Mouse (Mus musculus) embryonic facial prominence, embryonic 14.5 days (tissue): ENCODE results near the gene Lce1a1. TPM values are rescaled to one million over a fixed set of nuclear protein-coding genes. Genes with fewer than 3 reads are reported as not detected.
"Not testable (repeated sequence)": the region's sequence is repeated elsewhere in the genome, so short reads cannot be mapped to it uniquely, and the experiment has no call there.

Experiments
- ATAC-seq: fragments of 200-750 bp; cut with Nextera tagmentation; 2 replicates; pipeline ENCODE4 v1.8.0; 2017; ENCODE audit warnings: low read depth, moderate number of reproducible peaks, moderate TSS enrichment
- DNase-seq: peaks from one replicate; pipeline ENCODE4 v3.0.0-alpha.2; 2015; ENCODE audit warnings: low spot score
- H3K27ac ChIP-seq: fragments of 300-500 bp; sonication (generic); replicated peaks from 2 replicates; pipeline ENCODE4 v1.5.1; 2014; ENCODE audit warnings: low read depth, mild to moderate bottlenecking, low read length, moderate library complexity
- H3K27me3 ChIP-seq: fragments of 300-500 bp; sonication (generic); replicated peaks from 2 replicates; pipeline ENCODE4 v1.6.1; 2014; ENCODE audit warnings: low read length; ENCODE audit not compliant: control insufficient read depth, insufficient read depth
- H3K36me3 ChIP-seq: fragments of 300-500 bp; sonication (generic); 2 replicates; pipeline ENCODE4 v1.6.1; 2014; ENCODE audit warnings: low read length, mixed read lengths; ENCODE audit not compliant: control insufficient read depth, insufficient read depth
- H3K4me1 ChIP-seq: fragments of 300-500 bp; sonication (generic); 2 replicates; pipeline ENCODE4 v1.6.1; 2014; ENCODE audit warnings: antibody characterized with exemption, low read length; ENCODE audit not compliant: control insufficient read depth, insufficient read depth
- H3K4me2 ChIP-seq: fragments of 300-500 bp; sonication (generic); 2 replicates; pipeline ENCODE4 v1.6.1; 2014; ENCODE audit warnings: low read depth, mild to moderate bottlenecking, low read length, moderate library complexity, mixed read lengths
- H3K4me3 ChIP-seq: fragments of 300-500 bp; sonication (generic); 2 replicates; pipeline ENCODE4 v1.5.1; 2014; ENCODE audit warnings: low read depth, mild to moderate bottlenecking, low read length
- H3K9ac ChIP-seq: fragments of 300-500 bp; sonication (generic); 2 replicates; pipeline ENCODE4 v1.6.1; 2014; ENCODE audit warnings: low read depth, mild to moderate bottlenecking, low read length, moderate library complexity, mixed read lengths
- H3K9me3 ChIP-seq: fragments of 300-500 bp; sonication (generic); 2 replicates; pipeline ENCODE4 v1.6.1; 2016; ENCODE audit warnings: low read length; ENCODE audit not compliant: control insufficient read depth
- WGBS: fragments of 180-500 bp; shearing (Covaris S2); extraction: QIAGEN DNeasy Blood & Tissue Kit; methylation state at CpG from one replicate; pipeline ENCODE4 v1.1.7; 2014; 5-methylcytosine and 5-hydroxymethylcytosine counted together
- polyA plus RNA-seq: library from polyadenylated mRNA; unstranded; fragments of >200 nt; fragmentation: Nextera tagmentation; extraction: Ambion mirVana; gene quantifications from 2 replicates; pipeline ENCODE4 v1.2.1, GENCODE M21; 2014

Gene Lce1a1
- not detected in 2 replicates for polyA plus RNA-seq

DNA sequence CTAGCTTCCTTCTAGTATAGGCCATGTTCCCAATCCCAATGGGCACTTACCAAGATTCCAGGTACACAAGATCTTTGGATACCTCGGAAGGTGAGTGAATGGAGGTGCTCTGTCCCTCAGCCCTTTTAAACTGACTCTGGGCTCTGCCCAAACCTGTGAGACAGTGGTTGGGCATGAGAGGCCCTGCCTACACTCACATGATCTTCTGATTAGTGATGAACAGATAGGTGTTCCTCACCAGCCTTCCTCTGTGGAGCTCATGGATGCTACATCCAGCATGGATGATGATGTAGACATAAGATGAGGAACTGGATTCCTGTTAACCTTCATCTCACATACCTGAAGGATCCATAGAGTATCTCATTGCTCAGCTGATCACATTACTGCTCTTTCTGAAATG lies at the start of gene Lce1a1:
Gene Lce1a1 (minus strand): TSS at position 101 of the 400 bp plus-strand sequence.
- DNase-seq (no peak), ATAC-seq (no peak)
- Histone ChIP-seq H3K27me3 (no peaks in the 10 kb centered on the region), H3K9ac (no peak within 1 kb of the TSS), H3K36me3 (no peaks in the 10 kb centered on the region), H3K4me2 (no peak within 1 kb of the TSS), H3K9me3 (no peaks in the 10 kb centered on the region), H3K4me1 (no peaks in the 10 kb centered on the region), H3K4me3 (no peak within 1 kb of the TSS), H3K27ac (no peak within 1 kb of the TSS)
- 74% methylated on average over 1 of the region's 1 CpGs for WGBS

DNA sequence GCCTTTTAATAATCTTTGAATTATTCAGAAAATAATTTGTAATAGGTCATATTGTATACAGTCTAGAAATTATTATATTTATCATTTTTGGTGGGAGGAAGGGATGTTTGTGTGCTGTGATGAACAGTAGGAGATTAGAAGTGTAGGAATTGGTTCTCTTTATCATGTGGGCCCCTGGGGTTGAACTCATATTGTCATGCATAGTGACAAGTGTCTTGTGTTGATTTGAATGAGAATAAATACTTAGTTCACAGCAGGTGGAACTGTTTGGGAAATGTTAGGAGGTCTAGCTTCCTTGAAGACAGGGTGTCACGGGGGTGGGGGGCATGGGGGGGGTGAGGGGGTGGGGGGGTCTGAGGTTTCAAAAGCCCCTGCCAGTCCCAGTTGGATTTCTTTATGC lies 46.5 kb upstream of the Lce1a1 start:
- 20% methylated on average over 1 of the region's 1 CpGs for WGBS
- H3K27ac ChIP-seq, result no peak overlapping the region
- no peaks in the 10 kb centered on the region for H3K36me3 ChIP-seq
- no peak overlapping the region for H3K4me2 ChIP-seq
- H3K4me3 ChIP-seq, result no peak overlapping the region
- H3K9me3 ChIP-seq, result no peaks in the 10 kb centered on the region
- DNase-seq, result no peak
- H3K27me3 ChIP-seq, result no peaks in the 10 kb centered on the region
- ATAC-seq, result no peak
- no peak overlapping the region for H3K9ac ChIP-seq
- no peaks in the 10 kb centered on the region for H3K4me1 ChIP-seq

DNA sequence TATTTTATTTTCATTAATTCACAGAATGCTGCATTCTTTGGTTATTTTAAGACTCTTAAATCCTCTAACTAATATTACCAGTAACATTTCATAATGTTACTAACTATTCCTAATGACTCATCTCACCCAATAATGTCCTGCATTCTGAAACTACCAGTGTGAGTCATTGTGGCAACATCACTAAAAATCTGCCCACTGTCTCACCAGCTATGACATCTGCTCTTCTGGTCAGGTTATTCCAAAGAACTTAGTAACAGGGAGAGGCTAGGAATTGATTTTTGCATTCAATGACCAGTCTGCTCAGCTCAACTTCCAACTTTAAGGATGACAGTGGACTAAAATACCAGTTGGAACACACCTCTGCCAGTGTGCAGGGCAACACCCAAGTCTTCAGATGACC lies 43.6 kb upstream of the Lce1a1 start:
- H3K36me3 ChIP-seq, result no peaks in the 10 kb centered on the region
- no peak overlapping the region for H3K4me2 ChIP-seq
- H3K4me1 ChIP-seq, result no peaks in the 10 kb centered on the region
- H3K4me3 ChIP-seq, result no peak overlapping the region
- DNase-seq (no peak), ATAC-seq (no peak)
- no peaks in the 10 kb centered on the region for H3K27me3 ChIP-seq
- no peak overlapping the region for H3K9ac ChIP-seq
- no peak overlapping the region for H3K27ac ChIP-seq
- no peaks in the 10 kb centered on the region for H3K9me3 ChIP-seq

DNA sequence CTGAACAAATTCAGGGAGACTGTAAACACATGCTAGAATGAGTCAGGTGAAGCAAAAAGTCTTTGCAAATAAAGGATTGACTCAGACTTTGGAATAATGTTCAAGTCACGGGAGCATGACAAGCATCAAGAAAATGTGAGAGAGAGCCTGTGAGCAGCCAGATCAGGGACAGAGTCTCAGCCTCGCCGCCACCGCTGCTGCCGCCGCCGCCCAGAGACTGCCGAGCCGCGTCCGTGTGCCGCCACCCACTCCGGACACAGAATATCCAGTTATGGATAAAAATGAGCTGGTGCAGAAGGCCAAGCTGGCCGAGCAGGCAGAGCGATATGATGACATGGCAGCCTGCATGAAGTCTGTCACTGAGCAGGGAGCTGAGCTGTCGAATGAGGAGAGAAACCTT lies 41.0 kb upstream of the Lce1a1 start:
- H3K27me3 ChIP-seq, H3K4me2 ChIP-seq, H3K9ac ChIP-seq, DNase-seq, H3K36me3 ChIP-seq, H3K27ac ChIP-seq, H3K4me3 ChIP-seq, H3K4me1 ChIP-seq, ATAC-seq, H3K9me3 ChIP-seq: not testable (repeated sequence)
- 77% methylated on average over 13 of the region's 16 CpGs for WGBS

DNA sequence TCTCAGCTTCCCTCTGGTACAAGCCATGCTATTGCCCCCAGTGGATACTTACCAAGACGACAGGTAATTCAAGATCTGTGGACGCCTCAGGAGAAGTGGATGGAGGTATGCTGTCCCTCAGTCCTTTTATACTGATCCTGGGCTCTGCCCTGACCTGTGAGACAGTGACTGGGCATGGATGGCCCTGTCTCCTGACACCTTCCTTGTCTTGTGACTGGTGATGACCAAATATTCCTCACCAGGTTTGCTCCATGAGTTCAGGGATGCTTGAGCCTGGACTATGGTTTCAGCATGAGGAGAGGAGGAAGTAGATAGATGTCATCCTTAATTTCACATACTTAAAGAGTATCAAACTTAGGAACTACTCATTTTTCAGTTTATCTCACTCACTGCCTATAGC lies 39.0 kb upstream of the Lce1a1 start, which contains the start of gene Lce1d:
Gene Lce1d (minus strand): TSS at position 101 of the 400 bp plus-strand sequence.
- Histone ChIP-seq H3K4me2 (no peak within 1 kb of the TSS), H3K36me3 (no peaks in the 10 kb centered on the region), H3K27ac (no peak within 1 kb of the TSS), H3K4me1 (no peaks in the 10 kb centered on the region), H3K4me3 (no peak within 1 kb of the TSS), H3K9ac (no peak within 1 kb of the TSS), H3K9me3 (no peaks in the 10 kb centered on the region), H3K27me3 (no peaks in the 10 kb centered on the region)
- no peak for ATAC-seq
- no peak for DNase-seq
- WGBS, result 66% methylated on average over 2 of the region's 2 CpGs

DNA sequence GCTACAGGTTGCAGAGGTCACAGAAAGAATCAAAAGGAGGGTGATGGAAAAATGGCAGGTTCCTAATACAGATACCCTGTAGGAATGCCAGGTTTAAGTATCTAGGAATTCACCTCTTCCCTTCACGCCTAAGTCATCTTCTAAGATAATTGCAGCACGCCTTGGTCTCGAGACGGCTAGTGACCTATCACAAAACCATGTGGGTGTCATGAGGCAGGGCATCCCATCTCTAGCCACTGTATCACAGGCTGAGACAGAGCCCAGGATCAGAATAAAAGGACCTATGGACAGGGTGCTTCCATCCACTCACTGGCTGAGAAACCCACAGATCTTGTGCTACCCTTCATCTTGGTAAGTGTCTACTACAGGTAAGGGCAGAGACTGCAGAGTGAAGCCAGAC lies 30.8 kb upstream of the Lce1a1 start, which contains the start of gene Lce1c:
Gene Lce1c (plus strand): TSS at position 301 of the 400 bp plus-strand sequence.
- H3K4me3 ChIP-seq, result no peak within 1 kb of the TSS
- DNase-seq (no peak), ATAC-seq (no peak)
- H3K4me2 ChIP-seq, result no peak within 1 kb of the TSS
- H3K36me3 ChIP-seq, result no peaks in the 10 kb centered on the region
- WGBS, result 88% methylated on average over 4 of the region's 4 CpGs
- H3K9me3 ChIP-seq, result no peaks in the 10 kb centered on the region
- no peak within 1 kb of the TSS for H3K9ac ChIP-seq
- H3K4me1 ChIP-seq, result no peaks in the 10 kb centered on the region
- H3K27me3 ChIP-seq, result no peaks in the 10 kb centered on the region
- H3K27ac ChIP-seq, result no peak within 1 kb of the TSS

DNA sequence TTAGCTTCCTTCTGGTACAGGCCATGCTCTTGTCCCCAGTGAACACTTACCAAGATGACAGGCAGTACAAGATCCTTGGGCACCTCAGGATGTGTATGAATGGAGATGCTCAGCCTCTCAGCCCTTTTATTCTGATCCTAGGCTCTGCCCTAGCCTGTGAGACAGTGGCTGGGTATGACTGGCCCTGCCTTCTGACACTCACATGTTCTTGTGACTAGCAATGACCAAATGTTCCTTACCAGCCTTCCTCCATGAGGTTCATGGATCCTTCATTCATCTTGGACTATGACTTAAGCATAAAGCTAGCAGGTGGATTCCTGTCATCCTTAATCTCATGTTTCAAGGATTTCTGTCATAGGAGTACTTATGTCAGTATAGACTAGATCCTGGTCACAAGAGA lies 22.1 kb upstream of the Lce1a1 start, which contains the start of gene Lce1a2:
Gene Lce1a2 (minus strand): TSS at position 101 of the 400 bp plus-strand sequence.
- H3K9ac ChIP-seq, result no peak within 1 kb of the TSS
- no peak for DNase-seq
- H3K36me3 ChIP-seq, result no peaks in the 10 kb centered on the region
- no peak within 1 kb of the TSS for H3K4me3 ChIP-seq
- H3K27me3 ChIP-seq, result no peaks in the 10 kb centered on the region
- no peak within 1 kb of the TSS for H3K4me2 ChIP-seq
- no peaks in the 10 kb centered on the region for H3K4me1 ChIP-seq
- H3K9me3 ChIP-seq, result no peaks in the 10 kb centered on the region
- H3K27ac ChIP-seq, result no peak within 1 kb of the TSS
- no peak for ATAC-seq

DNA sequence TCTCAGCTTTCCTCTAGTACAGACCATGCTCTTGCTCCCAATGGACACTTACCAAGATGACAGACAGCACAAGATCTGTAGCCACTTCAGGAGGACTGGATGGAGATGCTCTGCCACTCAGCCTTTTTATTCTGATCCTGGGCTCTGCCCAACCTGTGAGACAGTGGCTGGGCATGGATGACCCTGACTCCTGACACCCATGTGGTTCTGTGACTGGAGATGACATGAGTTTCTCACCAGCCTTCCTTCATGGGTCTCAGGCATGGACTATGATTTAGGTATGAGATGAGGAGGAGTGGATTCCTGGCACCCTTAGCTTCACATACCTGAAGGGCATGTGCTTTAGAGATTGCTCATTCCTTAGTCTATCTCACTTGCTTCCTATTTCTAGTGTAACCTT lies 8.7 kb upstream of the Lce1a1 start, which contains the start of gene Lce1b:
Gene Lce1b (minus strand): TSS at position 101 of the 400 bp plus-strand sequence.
- H3K4me2 ChIP-seq, result no peak within 1 kb of the TSS
- no peak within 1 kb of the TSS for H3K9ac ChIP-seq
- ATAC-seq, result no peak
- H3K27me3 ChIP-seq, result no peaks in the 10 kb centered on the region
- H3K9me3 ChIP-seq, result no peaks in the 10 kb centered on the region
- no peaks in the 10 kb centered on the region for H3K36me3 ChIP-seq
- no peaks in the 10 kb centered on the region for H3K4me1 ChIP-seq
- no peak within 1 kb of the TSS for H3K27ac ChIP-seq
- no peak within 1 kb of the TSS for H3K4me3 ChIP-seq
- DNase-seq, result no peak

DNA sequence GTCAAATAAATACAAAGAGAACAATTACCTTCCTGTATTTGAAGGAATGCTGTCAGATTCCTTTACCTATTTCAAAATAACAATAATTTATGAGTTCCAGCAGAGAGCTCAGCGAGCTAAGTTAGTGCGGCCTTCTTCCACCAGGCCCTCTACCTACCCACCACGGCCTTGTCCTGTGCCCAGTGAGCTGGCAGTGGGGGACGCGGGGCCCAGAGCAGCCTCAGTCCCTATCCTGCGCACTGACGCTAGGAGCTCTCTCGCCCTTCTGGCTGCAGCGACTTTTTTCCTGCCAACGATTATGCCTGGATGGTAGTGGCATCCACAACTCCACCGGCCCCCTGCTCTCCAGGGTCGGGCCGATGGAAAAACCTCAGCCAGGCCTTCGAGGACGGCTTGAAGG lies 8.3 kb downstream of the Lce1a1 start:
- no peaks in the 10 kb centered on the region for H3K36me3 ChIP-seq
- no peaks in the 10 kb centered on the region for H3K9me3 ChIP-seq
- no peak overlapping the region for H3K9ac ChIP-seq
- 90% methylated on average over 15 of the region's 15 CpGs for WGBS
- ATAC-seq (no peak), DNase-seq (no peak)
- H3K4me2 ChIP-seq, result no peak overlapping the region
- H3K27me3 ChIP-seq, result no peaks in the 10 kb centered on the region
- H3K4me3 ChIP-seq, result no peak overlapping the region
- no peaks in the 10 kb centered on the region for H3K4me1 ChIP-seq
- no peak overlapping the region for H3K27ac ChIP-seq
